Mouse (Mus musculus) mature B cell (primary cell): Measurements from ENCODE around the gene Slc10a6.

ENCODE experiments used
- in situ Hi-C: fragments of 300-500 bp; cut with MboI; formaldehyde crosslinking; loops from 2 replicates; pipeline ENCODE4 v1.14.3; 2019

Gene Slc10a6

DNA sequence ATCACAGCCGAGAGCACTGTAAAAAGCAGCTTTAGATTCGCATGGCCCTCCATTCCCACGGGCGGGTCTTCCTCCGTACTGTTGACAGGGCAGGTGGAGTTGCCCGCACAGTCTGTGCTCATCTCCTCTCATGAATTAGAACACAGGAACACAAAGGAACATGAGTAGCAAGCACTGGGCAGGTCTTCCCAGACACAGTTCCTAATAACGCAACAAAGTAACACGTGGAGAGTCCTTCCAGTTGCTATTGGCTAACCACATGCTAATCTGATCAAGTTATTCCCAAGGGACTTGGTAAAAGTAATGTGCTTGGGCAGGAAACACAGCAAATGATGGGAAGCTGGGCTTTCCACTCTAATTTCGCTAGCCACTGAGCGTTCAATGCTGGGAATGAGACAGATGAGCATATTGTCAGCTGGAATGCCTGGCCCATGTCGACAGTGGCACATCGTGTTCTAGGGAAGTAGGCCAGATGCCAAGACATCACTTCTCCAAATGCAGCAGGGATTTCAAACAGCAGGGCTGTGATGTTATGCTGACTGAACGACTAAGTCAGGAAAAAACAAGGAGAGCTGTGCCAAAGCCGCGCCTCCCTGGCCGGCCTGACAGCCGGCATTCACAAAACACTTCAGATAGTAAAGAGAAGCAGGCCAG lies at the start of gene Slc10a6:
Gene Slc10a6 (minus strand): TSS at position 293 of the 654 bp plus-strand sequence.
- in situ Hi-C loops = no loop called here

GRCm38 (mm10) chr5:103678974-103679373 lies 49.8 kb upstream of the Slc10a6 start:
- in situ Hi-C loops = no loop called here

DNA sequence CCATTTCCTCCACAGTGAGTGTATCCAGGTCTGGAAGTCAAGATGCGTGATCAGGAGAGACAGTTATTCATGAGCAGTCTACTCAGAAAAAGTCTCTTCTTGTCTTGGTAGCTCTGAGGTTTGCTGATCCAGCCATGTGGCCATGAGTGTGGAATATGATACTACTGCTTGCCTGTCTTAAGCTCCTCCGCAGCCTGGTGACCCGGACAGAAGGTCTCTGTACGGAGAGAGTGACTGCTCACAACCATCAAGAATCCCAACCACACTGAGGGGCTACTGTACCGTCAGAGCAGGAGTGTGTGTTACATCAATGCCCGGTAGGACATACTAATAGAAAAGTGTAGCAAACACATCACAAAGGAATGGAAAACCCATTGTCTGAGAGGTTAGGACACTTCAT lies 48.7 kb upstream of the Slc10a6 start:
- in situ Hi-C loops = no loop called here

GRCm38 (mm10) chr5:103676289-103676881 lies 47.2 kb upstream of the Slc10a6 start:
- in situ Hi-C loops = no loop called here

DNA sequence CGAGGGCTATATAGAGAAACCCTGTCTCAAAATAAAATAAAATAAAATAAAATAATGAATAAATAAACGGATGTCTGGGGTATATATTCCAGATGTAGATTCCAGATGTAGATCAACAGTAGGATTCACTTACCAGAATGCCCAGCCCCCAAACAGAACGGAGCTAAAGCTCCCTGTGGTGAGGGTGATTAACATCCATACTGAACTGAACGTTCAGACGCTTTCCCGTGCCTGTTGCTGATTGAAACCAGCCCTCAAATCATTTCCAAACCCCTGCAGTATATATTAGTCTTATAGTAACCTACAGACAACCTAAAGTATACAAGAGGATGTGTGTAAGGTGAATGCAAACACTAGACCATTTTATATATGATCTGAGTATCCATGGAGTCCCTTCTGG lies 45.3 kb upstream of the Slc10a6 start:
- in situ Hi-C loops = no loop called here

- in situ Hi-C loops = no loop called here
These were observed 44.4 kb upstream of the Slc10a6 start for GRCm38 (mm10) chr5:103673611-103674010.

- in situ Hi-C loops = no loop called here
These were observed 42.7 kb upstream of the Slc10a6 start for GRCm38 (mm10) chr5:103671858-103672257.

GRCm38 (mm10) chr5:103665876-103666275 lies 36.7 kb upstream of the Slc10a6 start:
- in situ Hi-C loops = no loop called here

DNA sequence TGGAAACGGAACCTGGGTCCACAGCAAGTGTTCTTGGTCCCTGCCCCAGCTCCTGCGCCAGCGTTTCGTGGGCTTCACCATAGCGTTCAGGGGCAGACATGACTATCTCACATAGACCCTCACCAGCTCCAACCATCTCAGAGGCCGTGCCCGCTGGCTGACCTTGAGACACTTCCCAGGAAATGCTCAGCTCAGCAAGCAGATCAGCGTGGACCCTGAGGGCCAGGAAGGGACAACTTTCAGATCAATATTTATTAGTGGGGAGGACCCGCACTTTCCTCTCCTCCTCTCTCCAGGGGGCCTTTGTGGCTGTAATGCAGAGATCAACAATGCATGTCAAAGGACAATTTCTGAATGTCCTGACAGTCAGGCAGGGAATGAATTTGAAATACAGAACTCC lies 35.7 kb upstream of the Slc10a6 start:
- in situ Hi-C loops = no loop called here

- in situ Hi-C loops = no loop called here
These were observed 30.4 kb upstream of the Slc10a6 start for GRCm38 (mm10) chr5:103659571-103659970.

DNA sequence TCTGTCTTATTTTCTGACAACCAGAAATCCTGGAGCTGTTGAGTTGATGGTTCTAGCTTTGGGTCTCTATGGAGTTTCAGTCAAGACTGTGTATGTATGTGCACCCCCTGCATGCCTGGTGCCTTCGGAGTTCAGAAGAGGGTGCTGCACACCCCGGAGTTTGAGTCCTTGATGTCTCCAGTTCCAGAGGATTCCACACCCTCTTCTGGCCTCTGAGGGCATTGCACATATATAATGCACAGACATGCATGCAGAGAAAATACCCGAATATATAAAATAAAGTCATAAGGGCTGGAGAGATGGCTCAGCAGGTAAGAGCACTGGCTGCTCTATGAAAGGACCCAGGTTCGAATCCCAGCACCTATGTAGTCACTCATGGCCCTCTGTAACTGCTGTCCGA lies 29.7 kb upstream of the Slc10a6 start:
- in situ Hi-C loops = no loop called here

DNA sequence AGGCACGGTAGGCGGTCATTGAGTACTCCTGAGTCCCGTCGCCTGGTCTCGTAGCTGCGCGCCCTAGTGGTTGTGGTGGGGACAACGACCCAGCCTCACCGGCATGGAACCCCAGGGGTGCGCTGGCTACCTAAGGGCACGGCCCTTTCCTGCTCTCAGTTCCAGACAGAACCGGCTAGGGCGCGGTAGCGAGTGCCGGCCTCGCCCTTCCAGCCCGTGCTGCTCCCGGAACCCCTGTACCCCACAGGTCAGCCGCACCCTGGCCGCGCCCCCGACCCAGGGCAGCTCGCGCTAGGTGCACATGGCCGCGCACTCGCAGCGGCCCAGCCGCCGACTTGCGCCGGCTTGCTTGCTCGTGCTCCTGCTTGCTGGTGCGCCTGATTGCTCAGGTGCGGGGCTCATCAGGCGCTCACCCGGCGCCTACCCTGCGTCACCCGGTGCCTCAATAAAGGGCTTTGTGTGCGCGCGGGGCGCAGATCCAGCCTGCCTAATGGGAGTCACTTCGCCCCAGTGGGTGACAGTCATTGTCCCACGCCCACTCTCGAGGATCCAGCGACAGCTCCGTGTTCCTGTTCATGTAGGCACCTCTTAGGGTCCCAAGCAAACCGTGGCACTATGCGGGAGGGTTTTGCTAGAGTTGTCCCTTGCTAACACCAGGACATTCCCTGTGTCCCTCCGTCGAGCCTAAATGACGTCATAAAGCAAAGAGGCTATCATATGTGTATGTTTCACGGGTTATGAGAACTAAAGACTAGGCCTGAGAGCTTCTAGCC lies 26.3 kb upstream of the Slc10a6 start, which contains the start of gene 1700016H13Rik:
Gene 1700016H13Rik (minus strand): TSS at position 665 of the 773 bp plus-strand sequence.
- in situ Hi-C loops = no loop called here

DNA sequence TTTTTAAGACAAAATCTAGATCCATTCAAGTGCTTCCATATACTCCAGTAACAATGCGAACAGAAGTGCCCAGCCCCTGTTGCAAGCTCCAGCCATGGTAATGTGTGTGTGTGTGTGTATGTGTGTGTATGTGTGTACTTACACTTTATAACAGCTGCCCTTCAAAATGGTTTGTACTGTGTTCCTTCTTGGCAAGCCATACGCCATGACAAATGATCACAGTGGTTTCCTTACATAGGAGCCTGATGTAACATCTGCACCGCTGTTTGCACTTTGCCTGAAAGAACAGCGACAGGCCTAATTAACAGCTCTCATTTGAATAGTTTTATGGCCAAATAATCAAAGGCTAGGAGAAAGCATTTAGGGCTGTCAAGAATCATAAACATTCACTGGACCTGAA lies 25.6 kb upstream of the Slc10a6 start:
- in situ Hi-C loops = no loop called here

DNA sequence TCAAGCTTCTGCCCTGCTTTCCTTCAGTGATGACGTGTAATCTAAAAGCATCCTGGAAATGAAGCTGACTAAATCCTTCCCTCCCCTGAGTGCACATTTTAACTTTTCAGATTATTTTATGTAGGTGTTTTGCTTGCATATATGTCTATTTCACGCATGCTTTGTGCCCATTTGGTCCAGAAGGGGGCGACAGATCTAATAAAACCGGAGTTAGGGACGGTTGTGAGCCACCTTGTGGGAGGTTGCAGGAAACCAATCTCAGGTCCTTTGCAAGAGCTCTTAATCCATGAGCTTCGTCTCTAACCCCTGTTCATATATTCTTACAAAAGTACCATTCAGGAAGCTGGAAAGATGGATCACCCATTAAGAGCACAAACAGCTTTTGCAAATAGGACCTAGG lies 25.0 kb upstream of the Slc10a6 start:
- in situ Hi-C loops = no loop called here

DNA sequence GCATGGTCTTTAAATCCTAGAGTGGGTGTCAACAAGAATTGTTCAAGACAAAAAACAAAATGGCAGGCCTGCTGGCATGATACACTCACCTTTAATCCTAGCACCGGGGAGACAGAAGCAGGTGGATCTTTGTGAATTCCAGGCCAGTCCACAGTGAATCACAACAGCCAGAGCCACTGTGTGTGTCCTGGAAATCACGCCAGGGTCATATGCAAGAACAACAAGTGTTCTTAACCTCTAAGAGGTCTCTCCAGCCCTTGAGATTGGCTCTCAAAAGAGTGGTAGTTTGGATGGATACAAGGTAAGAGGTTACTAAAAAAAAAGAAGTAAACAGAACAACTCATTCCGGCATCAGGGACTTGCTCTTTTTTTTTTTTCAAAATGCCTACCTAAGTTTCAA lies 18.1 kb upstream of the Slc10a6 start:
- in situ Hi-C loops = no loop called here

- in situ Hi-C loops = no loop called here
These were observed 15.0 kb upstream of the Slc10a6 start for GRCm38 (mm10) chr5:103644167-103644566.

DNA sequence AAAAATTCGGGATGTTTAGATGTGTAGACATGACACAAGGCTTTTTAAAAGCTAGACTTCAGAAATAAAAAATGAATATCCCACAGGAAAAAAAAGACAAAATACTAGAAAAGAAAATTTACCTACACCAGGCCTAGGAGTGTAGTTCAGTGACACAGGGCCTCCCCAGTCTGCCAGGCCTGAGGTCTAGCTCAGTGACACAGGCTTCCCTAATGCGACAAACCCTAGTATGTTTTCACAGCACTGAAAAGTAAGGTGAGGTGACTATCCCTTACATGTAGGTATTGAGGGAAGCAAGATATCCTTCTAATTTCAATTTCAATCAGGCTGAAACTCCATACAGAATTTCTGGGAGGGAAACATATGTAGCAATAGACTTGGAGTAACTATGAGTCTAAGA lies 8.0 kb upstream of the Slc10a6 start:
- in situ Hi-C loops = no loop called here

GRCm38 (mm10) chr5:103629854-103630580 lies 814 bp upstream of the Slc10a6 start:
- in situ Hi-C loops = no loop called here

DNA sequence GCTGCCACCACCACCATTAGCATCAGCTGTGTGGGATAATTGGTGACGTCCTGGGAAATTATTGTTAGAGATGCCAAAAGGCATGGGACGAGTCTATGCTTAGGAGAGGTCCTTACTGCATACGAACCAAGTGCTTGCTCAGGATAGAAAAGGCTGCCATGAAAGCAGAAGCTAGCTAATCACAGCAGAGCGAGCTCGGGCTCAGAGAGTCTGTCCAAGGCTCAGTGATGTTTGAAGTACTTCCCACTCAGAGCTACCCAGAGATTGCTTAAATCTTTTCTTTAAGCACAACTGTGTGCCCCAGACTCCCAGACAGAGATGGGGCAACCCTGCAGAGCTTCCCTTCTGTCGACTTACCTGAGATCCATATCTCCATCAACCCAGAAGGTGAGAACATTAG lies 704 bp downstream of the Slc10a6 start:
- in situ Hi-C loops = no loop called here

GRCm38 (mm10) chr5:103624831-103625230 lies 4.4 kb downstream of the Slc10a6 start:
- in situ Hi-C loops = no loop called here

GRCm38 (mm10) chr5:103622321-103622720 lies 6.9 kb downstream of the Slc10a6 start:
- in situ Hi-C loops = no loop called here

GRCm38 (mm10) chr5:103620301-103620973 lies 8.8 kb downstream of the Slc10a6 start:
- in situ Hi-C loops = no loop called here
